Mouse (Mus musculus) neural tube, embryonic 12.5 days (tissue): ENCODE data around the gene Rbfox1. TPM values are rescaled to one million over a fixed set of nuclear protein-coding genes. Genes with fewer than 3 reads are reported as not detected.
A peak's percentile ranks its signal among the peaks of the same experiment; 100 is the strongest.

Experiments
- ATAC-seq: fragments of 200-750 bp; cut with Nextera tagmentation; 2 replicates; pipeline ENCODE4 v1.8.0; 2017; ENCODE audit warnings: low read depth, mild to moderate bottlenecking, moderate TSS enrichment, moderate library complexity; ENCODE audit not compliant: low FRiP score
- H3K27ac ChIP-seq: fragments of 300-500 bp; sonication (generic); 2 replicates; pipeline ENCODE4 v1.5.1; 2016
- H3K27me3 ChIP-seq: fragments of 300-500 bp; sonication (generic); replicated peaks from 2 replicates; pipeline ENCODE4 v1.6.1; 2016; ENCODE audit warnings: mild to moderate bottlenecking
- H3K36me3 ChIP-seq: fragments of 300-500 bp; sonication (generic); 2 replicates; pipeline ENCODE4 v1.6.1; 2016; ENCODE audit warnings: mild to moderate bottlenecking
- H3K4me1 ChIP-seq: fragments of 300-500 bp; sonication (generic); 2 replicates; pipeline ENCODE4 v1.6.1; 2016
- H3K4me2 ChIP-seq: fragments of 300-500 bp; sonication (generic); replicated peaks from 2 replicates; pipeline ENCODE4 v1.6.1; 2016; ENCODE audit warnings: mild to moderate bottlenecking
- H3K4me3 ChIP-seq: fragments of 300-500 bp; sonication (generic); 2 replicates; pipeline ENCODE4 v1.5.1; 2016
- H3K9ac ChIP-seq: fragments of 300-500 bp; sonication (generic); 2 replicates; pipeline ENCODE4 v1.6.1; 2016; ENCODE audit warnings: mild to moderate bottlenecking
- H3K9me3 ChIP-seq: fragments of 300-500 bp; sonication (generic); 2 replicates; pipeline ENCODE4 v1.6.1; 2016; ENCODE audit warnings: mild to moderate bottlenecking
- WGBS: fragments of 180-500 bp; shearing (Covaris S2); methylation state at CpG from one replicate; pipeline ENCODE4 v1.1.7; 2016; 5-methylcytosine and 5-hydroxymethylcytosine counted together
- polyA plus RNA-seq: library from polyadenylated mRNA; unstranded; fragments of >200 nt; fragmentation: Nextera tagmentation; extraction: Ambion mirVana; gene quantifications from 2 replicates; pipeline ENCODE4 v1.2.1, GENCODE M21; 2016

Rbfox1 gene
- polyA plus RNA-seq, 1 experiment from 2014 or later = 80.2 TPM

DNA sequence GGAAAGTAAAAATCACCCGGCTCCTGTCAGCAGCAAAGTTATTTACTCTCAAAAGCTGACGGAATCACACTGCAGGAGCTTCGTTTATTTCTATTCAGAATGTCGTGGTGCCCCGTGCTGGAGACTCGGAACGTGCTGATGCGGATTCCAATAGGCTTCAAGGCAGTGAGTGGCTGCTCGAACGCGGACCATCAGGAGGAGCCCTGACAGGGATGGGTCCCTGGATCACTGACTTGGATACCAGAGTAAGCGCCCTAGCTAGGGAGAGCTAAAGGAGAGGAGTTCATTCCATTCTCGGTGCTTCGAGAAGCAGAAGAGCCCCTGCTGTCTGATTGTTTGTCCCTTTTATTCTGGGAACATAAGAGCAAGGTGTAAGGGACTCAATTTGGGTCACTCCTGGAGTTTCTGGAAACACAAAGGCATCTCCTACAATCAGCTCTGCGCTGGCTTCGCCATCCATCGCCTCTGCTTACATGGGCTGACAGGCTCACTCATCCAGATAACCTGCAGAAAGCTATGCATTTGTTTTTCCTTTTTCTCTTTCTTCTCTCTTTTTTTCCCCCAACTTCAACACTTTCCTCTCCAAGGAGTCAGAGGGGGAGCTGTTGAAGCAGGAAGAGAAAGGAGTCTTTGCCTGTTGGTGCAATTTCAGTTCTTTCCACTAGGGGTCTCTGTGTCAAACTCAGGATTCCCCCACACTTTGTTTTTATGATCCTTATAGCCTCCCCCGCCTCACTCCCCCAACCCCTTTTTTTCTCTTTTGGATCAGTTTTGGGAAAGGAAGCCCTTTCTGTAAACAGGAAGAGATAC is 1164.2 kb downstream of the Rbfox1 start:
- Histone ChIP-seq H3K27me3 (no peaks in the 10 kb centered on the region), H3K9ac (no peak overlapping the region), H3K9me3 (no peaks in the 10 kb centered on the region), H3K36me3 (no peaks in the 10 kb centered on the region), H3K27ac (no peak overlapping the region), H3K4me3 (no peak overlapping the region), H3K4me2 (peak overlapping the region; percentile 39), H3K4me1 (peaks cover 36% of the 10 kb centered on the region)
- no peak for ATAC-seq
- 7% methylated on average over 18 of the region's 18 CpGs for WGBS

DNA sequence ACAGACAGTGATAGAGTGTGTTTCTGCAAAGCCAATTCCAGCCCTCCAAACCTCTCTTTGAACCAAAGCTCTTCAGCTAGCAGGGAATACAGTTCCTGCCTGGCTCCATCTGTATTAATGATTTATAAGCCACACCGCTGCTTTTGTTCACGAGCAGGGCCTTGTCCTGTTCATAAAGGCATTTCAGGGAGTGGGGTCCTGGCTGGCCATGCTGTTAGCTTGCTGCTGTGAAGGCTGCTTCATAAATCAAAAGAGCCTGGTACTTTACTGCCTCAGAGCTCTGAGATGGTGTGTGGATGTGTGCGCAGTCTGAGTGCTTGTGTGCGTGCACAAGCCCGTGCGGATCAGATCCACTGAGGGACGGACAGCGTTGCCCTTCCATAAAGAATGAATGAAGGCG is 1165.8 kb downstream of the Rbfox1 start:
- Histone ChIP-seq H3K27me3 (no peaks in the 10 kb centered on the region), H3K4me2 (peak overlapping the region; percentile 39), H3K36me3 (no peaks in the 10 kb centered on the region), H3K9me3 (no peaks in the 10 kb centered on the region), H3K9ac (no peak overlapping the region), H3K27ac (peak overlapping the region; percentile 51), H3K4me1 (peaks cover 25% of the 10 kb centered on the region), H3K4me3 (no peak overlapping the region)
- ATAC-seq = peak; percentile 61; the same call in 1 of the 2 replicates
- WGBS = 23% methylated on average over 9 of the region's 9 CpGs

DNA sequence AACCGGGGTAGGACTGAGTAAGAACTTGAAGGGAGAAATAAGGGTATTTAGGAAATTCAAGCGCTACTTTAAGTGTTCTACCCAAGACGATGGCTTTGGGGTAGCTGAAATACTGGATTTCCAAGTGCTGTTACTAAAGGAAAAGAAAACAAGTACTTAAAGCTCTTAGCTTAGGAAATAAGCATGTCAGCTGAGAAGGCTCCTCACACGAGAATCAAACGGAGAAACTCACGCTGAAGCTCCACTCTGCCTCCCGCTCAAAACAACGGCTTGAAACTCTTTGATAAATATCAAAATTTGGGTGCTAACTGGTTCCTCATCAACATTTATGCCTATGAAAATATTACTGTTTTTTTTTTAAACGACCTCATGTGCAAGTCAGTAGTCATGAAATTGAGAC is 1166.8 kb downstream of the Rbfox1 start:
- WGBS = 63% methylated on average over 9 of the region's 9 CpGs

DNA sequence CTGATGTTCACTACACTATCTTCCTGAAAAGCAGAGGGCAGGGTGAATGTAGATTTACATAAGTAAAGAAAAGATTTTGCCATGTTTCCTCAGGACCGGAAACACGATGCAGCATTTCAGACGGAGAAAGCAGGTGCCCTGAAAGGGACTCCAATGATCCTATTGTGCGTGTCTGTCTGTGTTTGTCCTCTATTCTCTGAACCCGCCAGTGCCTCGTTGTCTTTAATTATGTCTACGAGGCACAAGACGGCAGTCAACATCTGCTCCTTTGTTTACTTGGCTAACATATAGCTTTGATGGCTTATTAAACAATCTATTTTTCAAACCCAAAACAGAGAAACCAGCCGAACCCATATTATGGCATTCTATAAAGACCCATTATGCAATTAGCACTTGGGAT is 1167.3 kb downstream of the Rbfox1 start:
- H3K9ac ChIP-seq = no peak overlapping the region
- no peak overlapping the region for H3K4me3 ChIP-seq
- H3K4me1 ChIP-seq = peaks cover 25% of the 10 kb centered on the region
- no peaks in the 10 kb centered on the region for H3K36me3 ChIP-seq
- H3K4me2 ChIP-seq = peak overlapping the region; percentile 22
- WGBS = 6% methylated on average over 9 of the region's 9 CpGs
- no peaks in the 10 kb centered on the region for H3K27me3 ChIP-seq
- 0 out of 2 replicates have a peak, but pooled peaks have one; percentile 61 for ATAC-seq
- H3K27ac ChIP-seq = no peak overlapping the region
- H3K9me3 ChIP-seq = no peaks in the 10 kb centered on the region

More for the DNA sequence above, 1166.8 kb downstream of the Rbfox1 start:
- Histone ChIP-seq H3K27me3 (no peaks in the 10 kb centered on the region), H3K9ac (no peak overlapping the region), H3K4me3 (no peak overlapping the region), H3K4me2 (peak overlapping the region; percentile 22), H3K4me1 (peaks cover 25% of the 10 kb centered on the region), H3K9me3 (no peaks in the 10 kb centered on the region), H3K27ac (no peak overlapping the region), H3K36me3 (no peaks in the 10 kb centered on the region)
- no peak for ATAC-seq

DNA sequence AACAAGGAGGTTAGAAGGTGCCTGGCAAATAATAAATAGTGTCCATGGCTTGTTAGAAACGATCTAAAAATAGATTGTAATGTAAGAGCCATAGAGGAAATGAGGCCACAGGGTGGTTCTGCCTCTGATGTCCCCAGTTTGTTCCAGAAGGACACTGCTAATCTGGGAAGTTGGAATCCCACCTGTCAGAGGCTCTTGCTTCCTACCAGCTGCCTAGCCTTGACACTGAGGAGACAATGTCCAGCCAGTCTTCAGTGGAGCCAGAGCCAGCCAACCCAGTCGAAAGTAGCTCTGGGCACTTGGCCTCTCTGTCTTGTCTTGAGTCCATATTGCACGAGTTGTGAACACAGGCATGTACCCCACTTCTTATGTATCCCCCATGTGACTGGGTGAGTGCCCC is 1172.6 kb downstream of the Rbfox1 start:
- Histone ChIP-seq H3K9ac (no peak overlapping the region), H3K4me3 (no peak overlapping the region), H3K36me3 (no peaks in the 10 kb centered on the region), H3K4me1 (no peaks in the 10 kb centered on the region), H3K9me3 (no peaks in the 10 kb centered on the region), H3K27me3 (no peaks in the 10 kb centered on the region), H3K4me2 (no peak overlapping the region), H3K27ac (no peak overlapping the region)
- WGBS = 84% methylated on average over 3 of the region's 3 CpGs
- ATAC-seq = no peak

- Histone ChIP-seq H3K9me3 (no peaks in the 10 kb centered on the region), H3K4me1 (no peaks in the 10 kb centered on the region), H3K27me3 (no peaks in the 10 kb centered on the region), H3K36me3 (peaks cover 2% of the 10 kb centered on the region; the same call in 1 of the 2 replicates), H3K4me2 (no peak overlapping the region), H3K9ac (no peak overlapping the region), H3K27ac (no peak overlapping the region), H3K4me3 (no peak overlapping the region)
- 90% methylated on average over 1 of the region's 1 CpGs for WGBS
- ATAC-seq = no peak
Observed at GRCm38 (mm10) chr16:7058556-7058955, 1173.4 kb downstream of the Rbfox1 start.

GRCm38 (mm10) chr16:7059596-7059995 is 1174.4 kb downstream of the Rbfox1 start:
- Histone ChIP-seq H3K36me3 (peaks cover 2% of the 10 kb centered on the region; the same call in 1 of the 2 replicates), H3K4me2 (no peak overlapping the region), H3K4me1 (no peaks in the 10 kb centered on the region), H3K27ac (no peak overlapping the region), H3K9me3 (no peaks in the 10 kb centered on the region), H3K4me3 (no peak overlapping the region), H3K9ac (no peak overlapping the region), H3K27me3 (no peaks in the 10 kb centered on the region)
- WGBS = 85% methylated on average over 4 of the region's 4 CpGs
- no peak for ATAC-seq

DNA sequence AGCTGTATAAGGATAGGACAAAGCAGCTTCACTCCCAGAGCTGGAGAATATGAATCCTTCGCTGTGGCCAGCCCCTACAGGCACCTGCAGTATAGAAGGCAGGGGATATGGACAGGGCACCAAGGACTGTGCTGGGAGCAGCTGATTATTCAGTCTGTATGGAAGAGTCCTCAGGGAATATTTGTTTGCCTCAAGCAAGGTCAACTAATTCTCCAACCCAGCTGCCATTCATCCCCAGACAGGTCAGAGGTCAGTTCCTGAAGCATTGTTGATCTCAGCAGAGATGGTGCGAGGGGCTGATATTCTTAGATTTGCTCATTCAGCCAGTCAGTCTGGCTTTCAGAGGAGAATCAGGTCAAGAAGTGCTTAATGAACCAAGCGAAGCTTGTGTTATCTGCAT is 1175.7 kb downstream of the Rbfox1 start:
- Histone ChIP-seq H3K4me3 (no peak overlapping the region), H3K27ac (no peak overlapping the region), H3K4me2 (no peak overlapping the region), H3K27me3 (no peaks in the 10 kb centered on the region), H3K9ac (no peak overlapping the region), H3K36me3 (peaks cover 2% of the 10 kb centered on the region; the same call in 1 of the 2 replicates), H3K9me3 (no peaks in the 10 kb centered on the region), H3K4me1 (no peaks in the 10 kb centered on the region)
- ATAC-seq = no peak
- WGBS = 42% methylated on average over 3 of the region's 3 CpGs

GRCm38 (mm10) chr16:7062512-7062911 is 1177.4 kb downstream of the Rbfox1 start:
- WGBS = 87% methylated on average over 6 of the region's 6 CpGs
- no peak overlapping the region for H3K4me2 ChIP-seq
- ATAC-seq = no peak
- H3K36me3 ChIP-seq = peaks cover 2% of the 10 kb centered on the region; the same call in 1 of the 2 replicates
- H3K9ac ChIP-seq = no peak overlapping the region
- no peaks in the 10 kb centered on the region for H3K4me1 ChIP-seq
- no peak overlapping the region for H3K27ac ChIP-seq
- H3K4me3 ChIP-seq = no peak overlapping the region
- H3K27me3 ChIP-seq = no peaks in the 10 kb centered on the region
- no peaks in the 10 kb centered on the region for H3K9me3 ChIP-seq

- no peak for ATAC-seq
- Histone ChIP-seq H3K36me3 (peaks cover 2% of the 10 kb centered on the region; the same call in 1 of the 2 replicates), H3K9me3 (no peaks in the 10 kb centered on the region), H3K4me1 (no peaks in the 10 kb centered on the region), H3K27ac (no peak overlapping the region), H3K4me2 (no peak overlapping the region), H3K27me3 (no peaks in the 10 kb centered on the region), H3K9ac (no peak overlapping the region), H3K4me3 (no peak overlapping the region)
- 88% methylated on average over 8 of the region's 8 CpGs for WGBS
Observed at GRCm38 (mm10) chr16:7067109-7067508, 1182.0 kb downstream of the Rbfox1 start.

DNA sequence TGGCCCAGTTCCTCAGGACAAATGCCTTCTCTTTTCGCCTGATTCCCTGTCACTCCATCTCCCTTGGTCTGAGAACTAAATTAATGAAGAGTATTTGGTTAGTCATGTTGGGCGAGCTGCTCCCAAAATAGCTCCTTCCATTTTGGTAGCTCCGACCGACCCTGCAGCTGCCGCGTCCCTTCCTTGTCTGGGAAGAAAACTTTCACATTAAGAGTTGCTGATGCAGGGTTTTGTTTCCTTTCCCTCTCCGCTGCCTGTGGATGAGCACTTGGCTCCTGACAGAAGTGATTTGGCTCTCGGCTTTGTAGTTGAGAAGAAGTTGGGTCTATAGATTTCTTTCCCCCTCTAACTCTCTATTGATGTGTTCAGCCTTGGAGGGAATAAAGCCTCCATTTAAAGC is 1184.4 kb downstream of the Rbfox1 start:
- H3K27ac ChIP-seq = no peak overlapping the region
- no peak overlapping the region for H3K9ac ChIP-seq
- ATAC-seq = no peak
- H3K4me2 ChIP-seq = no peak overlapping the region
- no peaks in the 10 kb centered on the region for H3K9me3 ChIP-seq
- H3K4me3 ChIP-seq = no peak overlapping the region
- 71% methylated on average over 8 of the region's 8 CpGs for WGBS
- H3K27me3 ChIP-seq = no peaks in the 10 kb centered on the region
- no peaks in the 10 kb centered on the region for H3K4me1 ChIP-seq
- no peaks in the 10 kb centered on the region for H3K36me3 ChIP-seq

DNA sequence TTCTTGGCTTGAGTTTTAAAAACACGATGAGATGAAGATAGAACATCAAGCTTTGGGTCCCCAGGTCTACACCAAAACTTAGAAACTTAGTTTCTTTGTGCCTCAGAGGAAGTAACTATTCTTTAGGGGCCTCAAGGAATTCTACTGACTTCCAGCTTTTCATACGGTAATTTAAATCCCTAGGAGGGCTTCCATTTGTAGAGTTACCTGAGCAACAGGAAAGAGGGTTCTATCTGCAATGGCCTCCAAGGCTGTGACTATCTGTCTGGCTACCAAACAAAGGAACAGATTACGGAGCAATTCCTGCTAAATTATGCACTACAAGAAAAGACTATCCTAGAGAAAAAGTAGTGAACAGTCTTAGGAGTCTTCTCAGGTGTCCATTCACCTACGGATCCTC is 1189.6 kb downstream of the Rbfox1 start:
- 86% methylated on average over 4 of the region's 4 CpGs for WGBS
- H3K9me3 ChIP-seq = no peaks in the 10 kb centered on the region
- no peak overlapping the region for H3K9ac ChIP-seq
- H3K4me1 ChIP-seq = no peaks in the 10 kb centered on the region
- no peak overlapping the region for H3K4me2 ChIP-seq
- ATAC-seq = no peak
- no peak overlapping the region for H3K27ac ChIP-seq
- H3K36me3 ChIP-seq = no peaks in the 10 kb centered on the region
- no peaks in the 10 kb centered on the region for H3K27me3 ChIP-seq
- H3K4me3 ChIP-seq = no peak overlapping the region

- Histone ChIP-seq H3K27ac (no peak overlapping the region), H3K27me3 (no peaks in the 10 kb centered on the region), H3K4me3 (no peak overlapping the region), H3K9me3 (no peaks in the 10 kb centered on the region), H3K9ac (no peak overlapping the region), H3K4me2 (no peak overlapping the region), H3K4me1 (no peaks in the 10 kb centered on the region), H3K36me3 (no peaks in the 10 kb centered on the region)
- ATAC-seq = no peak
- 83% methylated on average over 6 of the region's 6 CpGs for WGBS
Observed at GRCm38 (mm10) chr16:7075749-7076148, 1190.6 kb downstream of the Rbfox1 start.
